Mouse (Mus musculus) embryonic facial prominence, embryonic 11.5 days (tissue): ENCODE results near the gene Ubtf. TPM values are rescaled to one million over a fixed set of nuclear protein-coding genes. Genes with fewer than 3 reads are reported as not detected.

Experiments
- ATAC-seq: fragments of 200-750 bp; cut with Nextera tagmentation; replicated peaks from 2 replicates; pipeline ENCODE4 v1.8.0; 2017; ENCODE audit warnings: low read depth; ENCODE audit not compliant: insufficient number of reproducible peaks, low FRiP score, low TSS enrichment
- DNase-seq: peaks from one replicate; pipeline ENCODE4 v3.0.0-alpha.2; 2015; ENCODE audit warnings: low spot score
- H3K27ac ChIP-seq: fragments of 300-500 bp; sonication (generic); replicated peaks from 2 replicates; pipeline ENCODE4 v1.5.1; 2014; ENCODE audit warnings: mild to moderate bottlenecking, low read depth, low read length, control low read depth
- H3K27me3 ChIP-seq: fragments of 300-500 bp; sonication (generic); 2 replicates; pipeline ENCODE4 v1.6.1; 2014; ENCODE audit warnings: mild to moderate bottlenecking, low read length, moderate library complexity, mixed read lengths; ENCODE audit not compliant: control insufficient read depth, insufficient read depth
- H3K36me3 ChIP-seq: fragments of 300-500 bp; sonication (generic); replicated peaks from 2 replicates; pipeline ENCODE4 v1.6.1; 2014; ENCODE audit warnings: low read depth, mild to moderate bottlenecking, low read length, moderate library complexity, mixed read lengths; ENCODE audit not compliant: control insufficient read depth, insufficient read depth
- H3K4me1 ChIP-seq: fragments of 300-500 bp; sonication (generic); 2 replicates; pipeline ENCODE4 v1.6.1; 2014; ENCODE audit warnings: low read length, mixed read lengths; ENCODE audit not compliant: control insufficient read depth, insufficient read depth
- H3K4me2 ChIP-seq: fragments of 300-500 bp; sonication (generic); 2 replicates; pipeline ENCODE4 v1.6.1; 2014; ENCODE audit warnings: low read depth, mild to moderate bottlenecking, control low read depth, low read length, moderate library complexity
- H3K4me3 ChIP-seq: fragments of 300-500 bp; sonication (generic); 2 replicates; pipeline ENCODE4 v1.5.1; 2014; ENCODE audit warnings: low read depth, low read length, control low read depth
- H3K9ac ChIP-seq: fragments of 300-500 bp; sonication (generic); replicated peaks from 2 replicates; pipeline ENCODE4 v1.6.1; 2014; ENCODE audit warnings: mild to moderate bottlenecking, control low read depth, low read length
- H3K9me3 ChIP-seq: fragments of 300-500 bp; sonication (generic); replicated peaks from 2 replicates; pipeline ENCODE4 v1.6.1; 2016; ENCODE audit warnings: mild to moderate bottlenecking, low read length, inconsistent platforms, mixed read lengths; ENCODE audit not compliant: control insufficient read depth
- WGBS: fragments of 180-500 bp; shearing (Covaris S2); extraction: QIAGEN DNeasy Blood & Tissue Kit; methylation state at CpG from one replicate; pipeline ENCODE4 v1.1.7; 2014; 5-methylcytosine and 5-hydroxymethylcytosine counted together
- polyA plus RNA-seq: library from polyadenylated mRNA; unstranded; fragments of >200 nt; fragmentation: Nextera tagmentation; extraction: Ambion mirVana; gene quantifications from 2 replicates; pipeline ENCODE4 v1.2.1, GENCODE M21; 2014

The Ubtf gene
- polyA plus RNA-seq, 1 experiment from 2014 or later = 84.5 TPM

GRCm38 (mm10) chr11:102350416-102350815, 30.9 kb upstream of the Ubtf start:
- H3K27me3 ChIP-seq = no peaks in the 10 kb centered on the region; the same call in 1 of the 2 replicates
- H3K9me3 ChIP-seq = no peaks in the 10 kb centered on the region
- no peak for DNase-seq
- no peak overlapping the region for H3K4me3 ChIP-seq
- no peak for ATAC-seq
- no peak overlapping the region for H3K27ac ChIP-seq
- no peak overlapping the region for H3K4me2 ChIP-seq
- 84% methylated on average over 4 of the region's 4 CpGs for WGBS
- no peaks in the 10 kb centered on the region for H3K36me3 ChIP-seq
- H3K9ac ChIP-seq = no peak overlapping the region
- H3K4me1 ChIP-seq = no peaks in the 10 kb centered on the region

- H3K27ac ChIP-seq = no peak overlapping the region
- no peaks in the 10 kb centered on the region for H3K36me3 ChIP-seq
- no peak overlapping the region for H3K9ac ChIP-seq
- WGBS = 94% methylated on average over 3 of the region's 3 CpGs
- no peaks in the 10 kb centered on the region; the same call in 1 of the 2 replicates for H3K27me3 ChIP-seq
- DNase-seq (no peak), ATAC-seq (no peak; the same call in 1 of the 2 replicates)
- no peak overlapping the region for H3K4me3 ChIP-seq
- H3K4me1 ChIP-seq = no peaks in the 10 kb centered on the region
- no peak overlapping the region for H3K4me2 ChIP-seq
- H3K9me3 ChIP-seq = no peaks in the 10 kb centered on the region
Observed at GRCm38 (mm10) chr11:102349189-102349954, 29.8 kb upstream of the Ubtf start.

- no peaks in the 10 kb centered on the region for H3K36me3 ChIP-seq
- ATAC-seq (no peak), DNase-seq (no peak)
- H3K9ac ChIP-seq = no peak overlapping the region
- 83% methylated on average over 11 of the region's 11 CpGs for WGBS
- no peak overlapping the region for H3K4me3 ChIP-seq
- H3K4me1 ChIP-seq = no peaks in the 10 kb centered on the region
- H3K4me2 ChIP-seq = no peak overlapping the region
- no peaks in the 10 kb centered on the region; the same call in 1 of the 2 replicates for H3K27me3 ChIP-seq
- H3K9me3 ChIP-seq = no peaks in the 10 kb centered on the region
- H3K27ac ChIP-seq = no peak overlapping the region
Observed at GRCm38 (mm10) chr11:102348771-102349170, 29.2 kb upstream of the Ubtf start.

- DNase-seq (no peak), ATAC-seq (no peak)
- Histone ChIP-seq H3K4me3 (no peak overlapping the region), H3K27me3 (no peaks in the 10 kb centered on the region; the same call in 1 of the 2 replicates), H3K9me3 (no peaks in the 10 kb centered on the region), H3K9ac (no peak overlapping the region), H3K4me1 (no peaks in the 10 kb centered on the region), H3K36me3 (no peaks in the 10 kb centered on the region), H3K4me2 (no peak overlapping the region), H3K27ac (no peak overlapping the region)
- 87% methylated on average over 7 of the region's 7 CpGs for whole genome bisulfite sequencing
Observed at GRCm38 (mm10) chr11:102348101-102348585, 28.6 kb upstream of the Ubtf start.

GRCm38 (mm10) chr11:102347683-102348082, 28.1 kb upstream of the Ubtf start:
- Histone ChIP-seq H3K27me3 (no peaks in the 10 kb centered on the region; the same call in 1 of the 2 replicates), H3K36me3 (no peaks in the 10 kb centered on the region), H3K9ac (no peak overlapping the region), H3K27ac (no peak overlapping the region), H3K9me3 (no peaks in the 10 kb centered on the region), H3K4me3 (no peak overlapping the region), H3K4me2 (no peak overlapping the region), H3K4me1 (no peaks in the 10 kb centered on the region)
- DNase-seq (no peak), ATAC-seq (no peak)
- 58% methylated on average over 5 of the region's 5 CpGs for WGBS

- H3K9ac ChIP-seq = no peak overlapping the region
- H3K27me3 ChIP-seq = no peaks in the 10 kb centered on the region
- ATAC-seq (no peak), DNase-seq (no peak)
- H3K4me3 ChIP-seq = no peak overlapping the region
- H3K27ac ChIP-seq = no peak overlapping the region
- H3K36me3 ChIP-seq = no peaks in the 10 kb centered on the region
- WGBS = 69% methylated on average over 5 of the region's 5 CpGs
- no peak overlapping the region for H3K4me2 ChIP-seq
- no peaks in the 10 kb centered on the region for H3K4me1 ChIP-seq
- H3K9me3 ChIP-seq = no peaks in the 10 kb centered on the region
Observed at GRCm38 (mm10) chr11:102346926-102347325, 27.4 kb upstream of the Ubtf start.

GRCm38 (mm10) chr11:102344458-102344857, 24.9 kb upstream of the Ubtf start:
- H3K9ac ChIP-seq = no peak overlapping the region
- no peak overlapping the region for H3K4me3 ChIP-seq
- no peaks in the 10 kb centered on the region for H3K9me3 ChIP-seq
- 90% methylated on average over 3 of the region's 3 CpGs for WGBS
- H3K27me3 ChIP-seq = no peaks in the 10 kb centered on the region
- ATAC-seq = no peak
- H3K4me1 ChIP-seq = no peaks in the 10 kb centered on the region
- no peaks in the 10 kb centered on the region for H3K36me3 ChIP-seq
- H3K27ac ChIP-seq = no peak overlapping the region
- H3K4me2 ChIP-seq = no peak overlapping the region
- no peak for DNase-seq

- H3K36me3 ChIP-seq = no peaks in the 10 kb centered on the region
- H3K9me3 ChIP-seq = no peaks in the 10 kb centered on the region
- DNase-seq (no peak), ATAC-seq (no peak)
- H3K27me3 ChIP-seq = no peaks in the 10 kb centered on the region
- H3K4me3 ChIP-seq = no peak overlapping the region
- no peak overlapping the region for H3K4me2 ChIP-seq
- no peaks in the 10 kb centered on the region for H3K4me1 ChIP-seq
- WGBS = 69% methylated on average over 12 of the region's 12 CpGs
- no peak overlapping the region for H3K27ac ChIP-seq
- no peak overlapping the region for H3K9ac ChIP-seq
Observed at GRCm38 (mm10) chr11:102342742-102343141, 23.2 kb upstream of the Ubtf start.
